In the genomic region with DNA sequence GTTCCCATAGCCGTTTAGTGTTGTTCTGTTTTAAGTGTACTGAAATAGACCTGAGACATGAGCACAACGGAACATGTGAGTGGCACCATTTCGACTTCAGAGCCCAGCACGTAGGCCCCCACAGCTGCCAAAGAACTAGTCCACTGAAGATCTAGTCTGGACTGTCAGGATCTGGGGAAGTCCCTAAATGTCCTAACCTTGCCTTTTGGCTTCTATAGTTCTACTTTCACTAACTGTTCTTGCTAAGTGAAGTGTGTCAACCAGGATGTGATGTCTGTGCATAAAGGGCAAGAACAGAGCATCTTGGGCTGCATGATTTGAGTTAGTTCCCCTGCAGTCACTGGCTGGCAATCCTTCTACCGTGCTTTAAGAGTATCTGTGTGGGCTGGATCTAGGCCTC, we compare ENCODE assay signal across 11 mouse cellular contexts. TPM values are rescaled to one million over a fixed set of nuclear protein-coding genes. Genes with fewer than 3 reads are reported as not detected.
"Had no signal": no experiment of that assay in that cellular context is flagged by ENCODE, and none has a peak within 500 bp of the region (broad histone marks: within the 10 kb centered on the region; RNA-seq: fewer than 3 reads in every experiment).

No protein-coding gene starts in this region.

- H3K9ac ChIP-seq: limb, embryonic 12.5 days; liver, embryonic 13.5 days; liver, postnatal 0 days; midbrain, embryonic 13.5 days; neural tube, embryonic 15.5 days had no signal

- H3K9me3 ChIP-seq: limb, embryonic 12.5 days; liver, embryonic 13.5 days; midbrain, embryonic 13.5 days; neural tube, embryonic 15.5 days had no signal

- H3K36me3 ChIP-seq: limb, embryonic 12.5 days; liver, embryonic 13.5 days; midbrain, embryonic 13.5 days; neural tube, embryonic 15.5 days had no signal

- H3K4me3 ChIP-seq: layer of hippocampus, adult 2 months; limb, embryonic 12.5 days; liver, embryonic 13.5 days; midbrain, embryonic 13.5 days; myocyte; neural tube, embryonic 15.5 days had no signal

- ATAC-seq: liver, postnatal 0 days had no signal

- H3K27ac ChIP-seq: kidney, postnatal 0 days; layer of hippocampus, adult 2 months; limb, embryonic 12.5 days; liver, embryonic 13.5 days; midbrain, embryonic 13.5 days; neural tube, embryonic 15.5 days had no signal

- H3K4me2 ChIP-seq: limb, embryonic 12.5 days; midbrain, embryonic 13.5 days; neural tube, embryonic 15.5 days had no signal

- H3K27me3 ChIP-seq: limb, embryonic 12.5 days; liver, embryonic 13.5 days; midbrain, embryonic 13.5 days; neural tube, embryonic 15.5 days had no signal

RNA-seq across cellular contexts. Expression of gene Haao, which starts 3.1 kb away (rescaled TPM):
- total RNA-seq: layer of hippocampus, adult 2 months; layer of hippocampus, postnatal 10 days; midbrain, postnatal 0 days had no signal
- polyA plus RNA-seq: myocyte; neural tube, embryonic 11.5 days had no signal
